Mouse (Mus musculus): ENCODE measurements at regions not wholly inside any gene's neighbourhood (a gene's known extent, or its start where the extent isn't known, plus 50 kb on each side); places are given as distances from the start of the nearest gene placed in this dataset.
"Not testable (repeated sequence)": the region's sequence is repeated elsewhere in the genome, so short reads cannot be mapped to it uniquely, and the experiment has no call there.

DNA sequence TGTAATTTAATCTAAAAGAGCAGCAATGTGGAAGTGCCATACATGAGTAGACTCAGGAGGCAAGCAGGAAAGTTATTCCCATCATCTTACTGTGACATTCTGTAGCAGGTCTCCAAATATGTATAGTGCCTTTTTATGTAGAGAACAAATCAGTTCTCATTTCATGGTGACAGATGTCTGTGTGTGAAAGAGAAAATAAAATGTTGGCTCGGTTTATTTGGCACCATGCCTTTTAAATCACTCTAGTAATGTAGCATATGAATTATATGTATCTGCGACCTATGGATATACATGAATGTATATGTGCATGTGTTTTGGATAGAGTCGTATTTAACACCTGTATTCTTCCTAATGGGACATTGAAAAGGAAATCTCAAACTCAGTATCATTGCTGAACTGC lies 146.2 kb downstream of the Kcnrg start:
- DNase-seq (ENCODE audit: low read depth in 2 of 2, low spot score in 2 of 2), result no peak

- no peak for DNase-seq (ENCODE audit: low read depth in 2 of 2, low spot score in 2 of 2)
These were observed 149.4 kb downstream of the Kcnrg start for GRCm38 (mm10) chr14:61756651-61757050.

- DNase-seq (ENCODE audit: low read depth in 2 of 2, low spot score in 2 of 2), result no peak
These were observed 150.0 kb downstream of the Kcnrg start for GRCm38 (mm10) chr14:61757086-61757822.

DNA sequence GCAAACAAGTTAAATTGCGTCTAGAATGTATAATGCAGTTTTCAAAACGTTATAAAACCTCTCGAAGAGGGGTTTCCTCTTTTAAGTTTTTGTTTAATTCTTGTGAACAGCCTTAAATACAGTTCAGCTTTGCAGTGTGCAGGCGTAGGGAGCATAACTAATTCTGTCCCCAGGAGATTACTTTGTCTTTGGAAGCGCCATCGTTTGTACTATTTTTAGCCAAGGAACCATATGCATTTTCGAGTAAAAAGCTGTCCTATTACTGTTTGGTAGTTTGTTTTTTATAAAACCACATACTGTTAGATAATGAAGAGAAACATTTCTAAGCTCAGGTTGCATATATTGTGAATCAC lies 150.5 kb downstream of the Kcnrg start:
- DNase-seq (ENCODE audit: low read depth in 2 of 2, low spot score in 2 of 2), result no peak

GRCm38 (mm10) chr14:61758586-61758985 lies 151.3 kb downstream of the Kcnrg start:
- no peak for DNase-seq (ENCODE audit: low read depth in 2 of 2, low spot score in 2 of 2)

DNA sequence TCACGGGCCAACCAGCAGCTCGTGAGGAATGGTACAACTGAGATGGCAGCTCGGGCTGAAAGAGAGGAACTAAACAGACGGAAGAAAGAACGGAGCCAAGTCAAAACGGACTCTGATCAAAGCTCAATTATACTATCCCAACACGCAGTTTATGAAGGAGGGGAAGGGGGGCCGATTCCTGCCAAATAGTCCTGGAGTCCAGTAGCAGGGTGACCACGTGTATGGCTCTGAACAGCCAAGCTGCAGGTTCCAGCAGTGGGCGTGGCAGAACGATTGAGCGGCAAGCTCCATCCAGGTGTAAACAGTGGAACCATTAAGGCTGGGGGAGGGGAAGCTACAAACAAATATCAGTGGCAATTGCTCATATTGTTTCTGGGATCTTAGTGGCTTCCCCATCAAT lies 152.9 kb downstream of the Kcnrg start:
- DNase-seq (ENCODE audit: low read depth in 2 of 2, low spot score in 2 of 2), result not testable (repeated sequence)

- DNase-seq (ENCODE audit: low read depth in 2 of 2, low spot score in 2 of 2), result no peak
These were observed 154.8 kb downstream of the Kcnrg start for GRCm38 (mm10) chr14:61762076-61762475.

DNA sequence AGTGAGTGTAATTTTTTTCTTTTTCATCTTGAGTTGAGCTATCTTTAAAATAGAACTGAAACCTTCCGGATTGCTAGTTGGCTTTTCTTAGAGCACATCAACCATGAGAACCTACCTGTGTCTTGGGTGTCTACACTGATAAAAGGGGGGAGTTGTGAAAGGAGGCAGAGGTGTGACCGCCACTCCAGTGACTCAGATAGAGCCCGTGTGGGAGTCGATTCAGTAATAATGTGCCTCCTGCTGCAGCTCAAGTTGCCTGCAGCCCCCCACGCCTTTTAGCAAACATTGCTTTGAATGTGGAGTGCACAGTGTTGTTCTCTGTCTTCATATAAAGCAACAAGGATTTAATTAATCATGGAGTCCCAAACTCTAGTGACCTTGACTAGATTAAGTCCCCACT lies 162.6 kb downstream of the Kcnrg start:
- no peak for DNase-seq (ENCODE audit: low read depth in 2 of 2, low spot score in 2 of 2)

DNA sequence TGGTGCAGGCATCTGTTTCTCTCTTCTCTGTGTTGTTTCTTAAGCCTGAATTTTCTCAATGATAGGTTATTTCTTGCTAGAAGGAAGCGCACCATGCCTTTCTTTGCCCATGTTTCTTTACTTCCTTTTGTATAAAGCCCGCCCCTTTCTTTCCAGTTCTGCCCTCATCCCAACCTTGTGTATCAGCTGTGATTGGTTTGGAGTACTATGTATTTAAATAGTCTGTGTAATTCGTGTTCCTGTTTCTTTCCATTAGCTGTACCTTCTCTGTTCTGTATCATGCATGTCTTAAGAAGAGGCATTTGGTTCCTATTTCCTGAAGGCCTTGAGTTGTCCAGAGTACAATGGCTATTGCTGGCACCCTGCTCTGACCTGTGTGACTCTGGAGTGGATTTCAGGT lies 166.9 kb downstream of the Kcnrg start:
- DNase-seq (ENCODE audit: low read depth in 2 of 2, low spot score in 2 of 2), result no peak

GRCm38 (mm10) chr14:61778618-61779017 lies 171.4 kb downstream of the Kcnrg start:
- DNase-seq (ENCODE audit: low read depth in 2 of 2, low spot score in 2 of 2), result no peak

- DNase-seq (ENCODE audit: low read depth in 2 of 2, low spot score in 2 of 2), result no peak
These were observed 175.9 kb downstream of the Kcnrg start for GRCm38 (mm10) chr14:61783206-61783605.

DNA sequence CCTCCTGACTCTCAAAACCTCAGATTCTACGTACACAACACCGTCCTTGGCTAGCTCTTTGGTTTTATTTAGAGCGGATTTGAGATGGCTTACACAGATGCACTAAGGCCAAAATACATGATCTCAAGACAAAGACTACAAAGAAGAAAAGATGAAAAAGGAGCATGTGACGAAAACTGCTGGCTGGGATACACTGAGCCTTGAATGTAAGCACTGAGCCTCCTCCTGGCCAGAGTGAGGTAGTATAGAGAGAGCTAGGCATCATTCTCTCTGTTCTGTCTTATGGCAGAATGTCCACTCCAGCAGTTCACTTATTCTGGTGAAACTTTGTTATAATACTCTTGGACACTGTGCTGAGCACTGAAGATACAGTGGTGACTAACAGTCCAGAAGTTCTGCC lies 177.4 kb downstream of the Kcnrg start:
- DNase-seq (ENCODE audit: low read depth in 2 of 2, low spot score in 2 of 2), result no peak

GRCm38 (mm10) chr14:61786031-61786430 lies 178.8 kb downstream of the Kcnrg start:
- DNase-seq (ENCODE audit: low read depth in 2 of 2, low spot score in 2 of 2), result no peak

GRCm38 (mm10) chr14:61787746-61788145 lies 180.5 kb downstream of the Kcnrg start:
- DNase-seq (ENCODE audit: low read depth in 2 of 2, low spot score in 2 of 2), result peak; percentile 4 to 8

- no peak for DNase-seq (ENCODE audit: low read depth in 2 of 2, low spot score in 2 of 2)
These were observed 181.9 kb downstream of the Kcnrg start for GRCm38 (mm10) chr14:61788998-61789790.

- no peak for DNase-seq (ENCODE audit: low read depth in 2 of 2, low spot score in 2 of 2)
These were observed 188.9 kb downstream of the Kcnrg start for GRCm38 (mm10) chr14:61795976-61796645.

DNA sequence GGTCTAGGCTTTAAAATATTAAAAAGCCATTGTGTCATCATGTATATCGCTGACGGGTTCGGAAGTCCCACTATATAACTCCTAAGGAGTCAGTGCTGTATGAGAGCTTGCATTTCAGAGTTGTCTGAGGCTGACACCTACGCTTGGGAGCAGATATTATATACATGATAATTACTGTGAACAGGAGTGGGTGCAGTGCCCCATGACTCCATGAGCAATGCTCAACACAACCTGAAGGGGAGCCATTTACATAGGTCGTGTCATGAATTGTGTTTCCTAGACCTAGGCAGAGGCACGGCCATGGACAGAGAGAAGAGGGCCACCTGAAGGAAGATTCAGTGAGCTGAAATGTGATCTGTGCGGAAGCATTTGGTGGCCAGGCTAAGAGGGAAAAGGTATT lies 189.4 kb downstream of the Kcnrg start:
- no peak for DNase-seq (ENCODE audit: low read depth in 2 of 2, low spot score in 2 of 2)

DNA sequence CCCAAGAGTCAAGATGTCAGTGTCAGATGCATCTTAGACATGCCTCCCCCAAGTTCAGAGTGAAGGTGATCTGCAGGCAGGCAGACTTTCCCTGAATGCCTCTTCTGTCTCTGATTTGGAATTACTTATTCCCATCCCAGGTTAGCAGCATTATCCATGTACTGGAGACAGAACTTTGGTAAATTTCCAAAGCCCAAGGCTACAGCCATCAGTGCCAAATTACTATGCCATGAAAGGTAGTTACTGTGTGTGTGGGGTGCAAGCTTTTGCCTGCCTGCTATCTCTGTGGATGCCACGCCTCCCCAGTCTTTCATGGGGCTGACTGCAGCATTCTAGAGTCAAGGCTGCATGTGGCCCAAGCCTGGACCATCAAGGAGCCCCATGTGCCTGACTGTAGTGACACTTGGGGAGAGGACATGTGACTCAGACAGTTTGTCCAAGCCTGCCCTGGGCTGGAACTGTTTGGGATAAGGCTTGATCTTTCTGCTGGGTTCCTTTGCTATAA lies 196.2 kb downstream of the Kcnrg start:
- no peak for DNase-seq (ENCODE audit: low read depth in 2 of 2, low spot score in 2 of 2)

- DNase-seq (ENCODE audit: low read depth in 2 of 2, low spot score in 2 of 2), result no peak
These were observed 198.2 kb downstream of the Kcnrg start for GRCm38 (mm10) chr14:61805433-61805832.

- no peak for DNase-seq (ENCODE audit: low read depth in 2 of 2, low spot score in 2 of 2)
These were observed 200.9 kb downstream of the Kcnrg start for GRCm38 (mm10) chr14:61808193-61808592.

DNA sequence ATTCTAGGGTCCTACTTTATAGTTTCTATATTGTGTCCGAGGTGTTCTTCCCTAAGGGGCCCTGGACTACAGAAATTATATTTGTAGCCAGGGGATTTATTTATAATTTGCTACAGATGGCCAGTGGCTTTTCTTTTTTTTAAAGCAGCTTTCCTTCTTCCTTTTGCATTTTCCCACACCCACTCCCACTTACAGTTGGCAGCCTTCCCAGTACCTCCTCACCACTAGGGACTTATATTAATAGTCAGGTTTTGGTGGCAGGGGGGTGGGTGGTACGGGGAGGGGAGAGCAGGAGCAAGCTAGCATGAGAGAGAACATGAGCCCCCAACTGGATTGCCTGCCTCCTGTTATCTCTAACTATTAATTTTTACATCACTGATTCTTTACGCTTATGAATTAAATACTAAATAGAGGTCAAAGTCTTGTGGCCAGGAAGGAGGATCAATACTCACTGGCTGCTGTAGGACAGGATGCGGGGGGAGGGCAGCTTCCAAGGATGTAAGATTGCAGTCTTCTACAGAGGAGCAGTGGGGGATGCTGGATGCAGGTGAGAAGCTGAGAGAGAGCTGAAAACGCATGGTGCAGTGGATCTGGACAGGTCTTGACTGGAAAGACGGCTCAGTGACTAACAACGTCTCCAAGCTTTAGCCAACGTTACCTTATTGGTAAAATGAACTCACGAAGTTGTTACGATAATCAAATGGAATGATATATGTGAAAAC lies 202.6 kb downstream of the Kcnrg start:
- no peak for DNase-seq (ENCODE audit: low read depth in 2 of 2, low spot score in 2 of 2)

All from CD8-positive naive resting alpha-beta T cell, adult 2 months (primary cell).